Mouse (Mus musculus): ENCODE measurements at regions not wholly inside any gene's neighbourhood (a gene's known extent, or its start where the extent isn't known, plus 50 kb on each side); places are given as distances from the start of the nearest gene placed in this dataset.
A peak's percentile ranks its signal among the peaks of the same experiment; 100 is the strongest.

DNA sequence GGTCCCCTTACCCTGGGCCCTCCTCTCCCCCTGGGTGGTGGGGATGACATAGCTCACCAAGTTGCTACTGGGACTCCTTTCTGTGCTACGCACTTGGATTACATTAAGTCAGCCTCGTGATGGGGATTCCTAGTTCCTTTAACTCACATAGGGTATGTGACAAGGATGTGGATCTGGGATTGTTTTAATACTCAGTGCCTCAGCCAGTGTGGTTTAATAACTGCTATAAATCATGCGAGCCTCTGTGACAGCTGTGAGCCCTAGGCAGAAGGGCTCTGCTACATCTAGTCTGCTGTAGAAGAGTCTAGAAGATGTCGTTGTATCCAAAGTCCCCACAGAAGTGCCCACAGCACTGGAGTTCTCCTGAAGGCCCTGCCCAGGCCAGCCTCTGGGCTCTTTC lies 796.5 kb upstream of the Car8 start:
- peaks cover 22% of the 10 kb centered on the region for H3K4me1 ChIP-seq
- no peak overlapping the region for H3K27ac ChIP-seq
- no peak for DNase-seq (ENCODE audit: low spot score)
- no peaks in the 10 kb centered on the region for H3K9me3 ChIP-seq (replicated peaks)
- no peak overlapping the region for H3K4me3 ChIP-seq
- WGBS, result 79% methylated on average over 4 of the region's 4 CpGs
- H3K27me3 ChIP-seq (ENCODE audit: low read depth, poor library complexity, severe bottlenecking), result no peaks in the 10 kb centered on the region; the same call in 1 of the 2 replicates
- no peaks in the 10 kb centered on the region for H3K36me3 ChIP-seq

DNA sequence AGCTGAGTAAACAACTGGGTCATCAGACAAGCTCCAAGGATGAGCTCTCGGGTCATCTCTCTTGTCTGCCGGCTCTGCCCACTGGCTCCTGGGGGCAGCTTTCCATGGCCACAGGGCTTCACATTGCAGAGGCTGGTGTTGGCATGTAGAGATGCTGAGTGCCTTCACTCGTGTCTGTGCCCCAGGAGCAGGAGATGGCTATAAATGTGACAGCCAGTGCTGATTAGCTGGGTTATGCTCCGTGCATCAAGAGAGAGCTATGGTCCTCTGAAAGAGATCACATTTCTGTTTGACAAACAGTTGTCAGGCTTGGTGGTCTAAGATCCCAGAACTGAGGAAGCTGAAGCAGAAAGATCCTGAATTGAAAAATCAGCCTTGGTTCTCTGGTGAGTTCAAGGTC lies 795.4 kb upstream of the Car8 start:
- H3K4me3 ChIP-seq, result no peak overlapping the region
- H3K9me3 ChIP-seq (replicated peaks), result no peaks in the 10 kb centered on the region
- H3K27ac ChIP-seq, result no peak overlapping the region
- no peaks in the 10 kb centered on the region; the same call in 1 of the 2 replicates for H3K27me3 ChIP-seq (ENCODE audit: low read depth, poor library complexity, severe bottlenecking)
- no peak for DNase-seq (ENCODE audit: low spot score)
- peaks cover 23% of the 10 kb centered on the region for H3K4me1 ChIP-seq
- 34% methylated on average over 4 of the region's 4 CpGs for WGBS
- no peaks in the 10 kb centered on the region for H3K36me3 ChIP-seq

DNA sequence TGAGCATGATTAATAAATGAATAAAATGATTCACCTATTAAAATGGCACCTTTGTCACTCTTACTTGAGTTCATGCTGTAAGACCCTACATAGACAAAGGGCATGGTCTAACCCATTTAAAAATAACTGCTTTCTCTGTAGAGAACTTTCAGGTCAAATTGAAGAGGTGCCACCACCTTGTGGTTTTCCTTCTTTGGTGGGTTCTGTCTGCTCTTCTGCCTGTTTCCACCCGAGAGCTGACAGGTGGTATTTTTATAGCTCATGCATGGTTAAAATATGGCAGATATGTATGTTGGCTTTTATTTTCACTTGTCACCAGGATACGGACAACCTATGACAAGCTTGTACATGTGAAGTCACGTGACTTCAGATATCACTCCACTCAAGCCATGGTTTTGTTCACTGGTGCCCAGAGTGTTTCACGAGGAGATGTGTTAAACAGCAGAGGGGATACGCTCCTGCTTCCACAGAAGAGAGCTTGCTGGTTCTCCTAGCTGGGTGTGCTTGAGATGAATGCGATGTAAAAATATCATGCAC lies 794.3 kb upstream of the Car8 start:
- no peak overlapping the region for H3K4me3 ChIP-seq
- no peak for DNase-seq (ENCODE audit: low spot score)
- H3K27ac ChIP-seq, result no peak overlapping the region
- H3K4me1 ChIP-seq, result peaks cover 34% of the 10 kb centered on the region
- H3K27me3 ChIP-seq (ENCODE audit: low read depth, poor library complexity, severe bottlenecking), result no peaks in the 10 kb centered on the region; the same call in 1 of the 2 replicates
- H3K36me3 ChIP-seq, result no peaks in the 10 kb centered on the region
- H3K9me3 ChIP-seq (replicated peaks), result no peaks in the 10 kb centered on the region
- 91% methylated on average over 6 of the region's 6 CpGs for WGBS

DNA sequence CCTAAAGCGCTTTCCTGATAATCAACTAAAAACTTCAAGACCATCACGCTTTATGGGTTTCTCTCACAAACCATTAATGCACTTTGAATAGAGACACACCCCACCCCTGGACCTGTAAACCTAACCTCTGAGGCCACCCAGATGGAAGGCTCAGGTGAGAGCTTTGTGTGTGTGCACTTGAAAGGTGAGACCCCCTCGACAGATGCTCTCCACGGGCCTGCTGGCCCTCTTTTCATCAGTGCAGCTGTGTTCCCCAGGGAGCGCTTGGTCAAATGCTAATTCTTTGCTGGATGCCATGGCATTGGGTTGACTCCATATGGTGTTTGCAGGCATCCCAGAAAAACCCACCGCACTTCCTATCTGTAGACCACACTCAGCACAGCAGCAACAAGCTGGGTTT lies 792.8 kb upstream of the Car8 start:
- WGBS, result 51% methylated on average over 6 of the region's 6 CpGs

DNA sequence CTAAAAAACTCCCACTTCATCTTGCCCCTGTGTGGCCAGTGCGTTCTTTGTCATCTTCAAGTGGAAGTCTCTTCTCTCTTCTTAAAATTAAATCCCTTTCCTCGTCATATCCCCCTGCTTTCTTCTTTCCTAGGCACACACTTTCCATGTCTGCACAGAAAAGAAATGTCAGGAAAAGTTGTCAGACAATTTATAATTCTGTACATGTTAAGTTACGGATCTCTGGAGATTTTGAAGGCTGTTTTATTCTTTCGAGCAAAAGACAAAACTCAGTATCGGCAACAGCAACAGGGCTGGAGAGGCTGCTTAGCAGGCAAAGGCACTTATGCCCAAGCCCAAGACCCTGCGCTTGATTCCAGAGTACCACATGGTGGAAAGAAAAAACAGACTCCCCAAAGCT lies 790.1 kb upstream of the Car8 start:
- 24% methylated on average over 6 of the region's 6 CpGs for WGBS
- H3K4me1 ChIP-seq, result peaks cover 41% of the 10 kb centered on the region
- no peaks in the 10 kb centered on the region for H3K36me3 ChIP-seq
- H3K27ac ChIP-seq, result peak overlapping the region; percentile 82
- H3K9me3 ChIP-seq (replicated peaks), result no peaks in the 10 kb centered on the region
- no peaks in the 10 kb centered on the region; the same call in 1 of the 2 replicates for H3K27me3 ChIP-seq (ENCODE audit: low read depth, poor library complexity, severe bottlenecking)
- peak overlapping the region; percentile 56 for H3K4me3 ChIP-seq
- no peak for DNase-seq (ENCODE audit: low spot score)

More for the DNA sequence above, 792.8 kb upstream of the Car8 start:
- Histone ChIP-seq H3K27me3 (ENCODE audit: low read depth, poor library complexity, severe bottlenecking) (no peaks in the 10 kb centered on the region; the same call in 1 of the 2 replicates), H3K4me1 (peaks cover 48% of the 10 kb centered on the region), H3K4me3 (no peak overlapping the region), H3K27ac (no peak overlapping the region), H3K36me3 (no peaks in the 10 kb centered on the region), H3K9me3 (replicated peaks) (no peaks in the 10 kb centered on the region)
- DNase-seq (ENCODE audit: low spot score), result no peak

DNA sequence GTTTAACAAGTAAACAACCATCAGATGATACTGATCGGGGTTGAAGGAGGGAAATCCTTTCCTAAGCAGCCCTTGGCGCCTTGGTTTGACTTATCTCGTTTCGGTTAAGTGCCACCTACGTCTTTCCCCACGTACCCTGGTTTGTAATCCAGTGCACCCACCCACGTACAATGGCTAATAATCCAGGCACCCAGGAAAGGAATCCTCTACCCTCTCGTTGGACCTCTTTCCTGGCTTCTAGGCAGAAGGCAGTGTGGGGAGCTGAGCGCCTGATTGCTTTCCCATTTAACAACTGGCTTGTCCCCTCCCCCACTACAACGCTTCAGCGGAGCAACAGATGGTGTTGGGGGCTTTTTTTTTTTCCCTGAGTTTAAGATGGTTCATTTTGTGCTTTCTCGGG lies 789.6 kb upstream of the Car8 start:
- H3K36me3 ChIP-seq, result no peaks in the 10 kb centered on the region
- H3K9me3 ChIP-seq (replicated peaks), result no peaks in the 10 kb centered on the region
- peak overlapping the region; percentile 56 for H3K4me3 ChIP-seq
- peak; percentile 58 for DNase-seq (ENCODE audit: low spot score)
- peak overlapping the region; percentile 82 for H3K27ac ChIP-seq
- H3K4me1 ChIP-seq, result peaks cover 41% of the 10 kb centered on the region
- WGBS, result 1% methylated on average over 12 of the region's 12 CpGs
- H3K27me3 ChIP-seq (ENCODE audit: low read depth, poor library complexity, severe bottlenecking), result no peaks in the 10 kb centered on the region; the same call in 1 of the 2 replicates

DNA sequence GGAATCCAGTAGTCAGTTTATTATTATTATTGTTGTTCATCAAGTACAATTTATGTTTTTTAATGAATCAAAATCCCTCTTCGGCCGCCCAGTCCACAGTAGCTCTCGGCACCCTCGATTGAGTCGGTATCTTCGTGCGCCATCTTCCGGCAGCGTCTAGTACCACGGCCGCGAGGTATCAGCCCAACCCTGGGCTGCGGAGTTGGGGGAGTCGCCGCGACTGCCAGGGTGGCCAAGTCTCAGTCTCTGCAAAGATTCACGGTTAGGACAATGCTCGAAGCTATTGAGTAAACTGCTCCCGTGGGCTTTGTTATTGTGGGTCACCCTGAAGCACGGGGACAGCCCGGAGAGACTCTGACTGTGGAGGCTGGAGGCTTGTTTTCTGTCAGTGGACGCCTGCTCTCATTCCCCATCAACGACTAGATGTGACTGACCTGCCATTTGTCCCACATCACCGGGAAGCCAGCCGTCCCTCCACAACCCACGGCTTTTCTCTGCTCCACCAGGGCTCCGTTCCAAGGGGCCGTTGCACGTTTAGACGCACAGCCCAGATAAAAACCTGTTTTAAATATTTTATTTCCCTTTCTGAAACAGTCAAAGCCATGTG lies 789.1 kb upstream of the Car8 start:
- peaks cover 3% of the 10 kb centered on the region; the same call in 1 of the 2 replicates for H3K27me3 ChIP-seq (ENCODE audit: low read depth, poor library complexity, severe bottlenecking)
- peak overlapping the region; percentile 82 for H3K27ac ChIP-seq
- under 1% methylated on average over 30 of the region's 30 CpGs for WGBS
- H3K4me1 ChIP-seq, result peaks cover 41% of the 10 kb centered on the region
- H3K36me3 ChIP-seq, result no peaks in the 10 kb centered on the region
- peak overlapping the region; percentile 56 for H3K4me3 ChIP-seq
- H3K9me3 ChIP-seq (replicated peaks), result no peaks in the 10 kb centered on the region
- peak; percentile 92 for DNase-seq (ENCODE audit: low spot score)

DNA sequence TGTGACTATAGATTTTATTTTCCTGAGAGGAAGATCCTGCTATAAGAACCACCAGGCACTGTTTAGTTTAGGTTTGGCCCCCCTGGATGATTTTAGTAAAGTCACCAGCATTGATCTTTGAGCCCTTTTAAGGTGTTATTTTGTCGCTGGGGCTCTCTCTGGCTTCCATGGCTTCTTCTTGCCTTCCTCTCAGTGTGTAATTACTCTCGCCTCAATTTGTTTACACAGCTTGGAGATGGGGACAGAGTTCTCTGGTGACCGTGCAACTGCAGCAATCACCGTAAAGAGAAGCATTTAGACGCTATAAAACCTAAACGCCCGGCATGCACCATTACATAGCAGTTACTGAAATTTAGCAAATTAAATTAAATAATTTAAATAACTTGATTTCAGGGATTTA lies 788.5 kb upstream of the Car8 start:
- WGBS, result 5% methylated on average over 7 of the region's 7 CpGs
- H3K4me3 ChIP-seq, result peak overlapping the region; percentile 56
- peaks cover 41% of the 10 kb centered on the region for H3K4me1 ChIP-seq
- no peaks in the 10 kb centered on the region for H3K36me3 ChIP-seq
- DNase-seq (ENCODE audit: low spot score), result no peak
- peak overlapping the region; percentile 47; the same call in 1 of the 2 replicates for H3K27ac ChIP-seq
- H3K27me3 ChIP-seq (ENCODE audit: low read depth, poor library complexity, severe bottlenecking), result peaks cover 7% of the 10 kb centered on the region; the same call in 1 of the 2 replicates
- H3K9me3 ChIP-seq (replicated peaks), result no peaks in the 10 kb centered on the region

DNA sequence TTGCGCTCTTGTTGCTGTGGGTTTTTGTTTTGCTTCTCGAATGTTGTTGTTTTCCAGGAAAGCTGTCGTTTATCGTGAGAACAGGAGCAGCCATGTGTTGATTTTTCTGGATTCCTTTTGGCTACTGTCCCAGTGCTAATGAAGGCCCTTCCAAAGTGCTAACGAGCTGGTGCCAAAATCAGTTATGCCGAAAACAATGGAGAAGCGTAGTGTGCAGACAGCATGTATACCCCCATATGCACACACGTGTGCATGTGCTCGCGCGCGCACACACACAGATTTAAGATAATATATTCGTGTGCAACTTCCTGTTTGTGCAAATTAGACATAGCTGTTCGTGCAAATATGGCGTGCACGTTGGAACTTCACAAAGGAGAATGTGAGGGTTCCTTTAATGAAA lies 788.0 kb upstream of the Car8 start:
- no peak for DNase-seq (ENCODE audit: low spot score)
- Histone ChIP-seq H3K27me3 (ENCODE audit: low read depth, poor library complexity, severe bottlenecking) (peaks cover 7% of the 10 kb centered on the region; the same call in 1 of the 2 replicates), H3K4me1 (peaks cover 40% of the 10 kb centered on the region), H3K36me3 (no peaks in the 10 kb centered on the region), H3K27ac (no peak overlapping the region), H3K9me3 (replicated peaks) (no peaks in the 10 kb centered on the region), H3K4me3 (no peak overlapping the region)
- WGBS, result 79% methylated on average over 16 of the region's 16 CpGs

DNA sequence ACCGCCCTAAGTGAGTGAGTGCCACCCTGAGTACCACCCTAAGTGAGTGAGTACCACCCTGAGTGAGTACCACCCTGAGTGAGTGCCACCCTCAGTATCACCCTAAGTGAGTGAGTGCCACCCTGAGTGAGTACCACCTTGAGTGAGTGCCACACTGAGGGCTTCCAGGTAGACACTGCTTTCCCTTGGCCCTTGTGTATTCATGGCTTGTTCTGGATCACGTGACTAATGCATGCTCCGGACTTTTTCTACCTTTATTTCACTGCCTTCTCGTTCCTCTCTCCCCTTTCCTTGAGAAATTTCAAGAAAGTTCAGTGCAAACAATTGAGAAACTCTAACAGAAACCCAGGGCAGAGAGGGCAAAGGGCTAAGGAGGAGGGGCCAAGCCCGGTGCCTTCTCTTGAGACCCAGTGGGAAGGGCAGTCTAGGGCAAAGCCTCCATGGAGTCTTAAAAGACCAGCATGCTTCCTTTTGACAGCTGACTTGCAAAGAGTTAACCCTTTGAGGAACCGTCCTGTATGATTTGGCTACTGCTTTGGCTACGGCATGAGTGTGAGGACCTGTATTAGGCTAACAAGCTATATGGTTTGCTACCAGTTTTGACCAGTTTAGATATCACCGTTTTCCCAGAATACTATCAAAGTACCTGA lies 787.1 kb upstream of the Car8 start:
- Histone ChIP-seq H3K4me1 (peaks cover 36% of the 10 kb centered on the region), H3K27ac (no peak overlapping the region), H3K36me3 (no peaks in the 10 kb centered on the region), H3K9me3 (replicated peaks) (no peaks in the 10 kb centered on the region), H3K4me3 (no peak overlapping the region), H3K27me3 (ENCODE audit: low read depth, poor library complexity, severe bottlenecking) (peaks cover 7% of the 10 kb centered on the region; the same call in 1 of the 2 replicates)
- DNase-seq (ENCODE audit: low spot score), result no peak
- 73% methylated on average over 8 of the region's 8 CpGs for WGBS

DNA sequence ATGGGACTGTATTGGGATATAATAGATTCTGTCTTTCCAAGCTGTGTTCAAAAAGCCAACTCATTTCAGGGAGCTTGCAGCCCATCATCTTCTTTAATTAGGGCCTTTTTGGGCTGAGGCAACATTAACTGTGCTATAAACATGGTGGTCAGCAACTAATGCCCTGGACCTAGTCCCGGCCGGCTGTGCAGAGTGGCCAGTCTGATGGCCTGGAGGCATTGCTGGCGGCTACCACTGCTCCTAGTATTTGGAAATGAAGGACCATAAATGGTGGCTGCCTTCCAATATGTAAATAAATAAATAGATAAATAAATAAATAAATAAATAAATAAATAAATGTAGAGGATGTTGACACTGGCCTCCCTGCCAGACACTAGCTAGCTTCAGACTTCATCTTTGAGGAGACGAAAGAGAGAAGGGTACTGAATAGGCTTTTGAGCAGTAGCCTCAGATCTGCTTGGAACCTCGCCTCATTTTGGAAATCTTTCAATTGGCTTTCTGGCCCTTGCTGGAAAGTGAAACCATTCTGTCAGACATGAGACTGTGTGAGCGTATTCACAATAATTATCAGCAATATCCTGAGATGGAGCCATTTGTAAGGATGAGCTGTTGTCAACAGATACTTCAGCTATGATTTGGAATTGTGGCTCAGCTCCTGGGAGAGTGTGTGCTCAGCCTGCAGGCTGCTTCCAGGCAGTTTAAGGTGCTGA lies 785.5 kb upstream of the Car8 start:
- Histone ChIP-seq H3K4me1 (peaks cover 47% of the 10 kb centered on the region), H3K36me3 (no peaks in the 10 kb centered on the region), H3K9me3 (replicated peaks) (no peaks in the 10 kb centered on the region), H3K4me3 (no peak overlapping the region), H3K27me3 (ENCODE audit: low read depth, poor library complexity, severe bottlenecking) (peaks cover 7% of the 10 kb centered on the region; the same call in 1 of the 2 replicates), H3K27ac (no peak overlapping the region)
- DNase-seq (ENCODE audit: low spot score), result no peak
- WGBS, result 85% methylated on average over 6 of the region's 6 CpGs

DNA sequence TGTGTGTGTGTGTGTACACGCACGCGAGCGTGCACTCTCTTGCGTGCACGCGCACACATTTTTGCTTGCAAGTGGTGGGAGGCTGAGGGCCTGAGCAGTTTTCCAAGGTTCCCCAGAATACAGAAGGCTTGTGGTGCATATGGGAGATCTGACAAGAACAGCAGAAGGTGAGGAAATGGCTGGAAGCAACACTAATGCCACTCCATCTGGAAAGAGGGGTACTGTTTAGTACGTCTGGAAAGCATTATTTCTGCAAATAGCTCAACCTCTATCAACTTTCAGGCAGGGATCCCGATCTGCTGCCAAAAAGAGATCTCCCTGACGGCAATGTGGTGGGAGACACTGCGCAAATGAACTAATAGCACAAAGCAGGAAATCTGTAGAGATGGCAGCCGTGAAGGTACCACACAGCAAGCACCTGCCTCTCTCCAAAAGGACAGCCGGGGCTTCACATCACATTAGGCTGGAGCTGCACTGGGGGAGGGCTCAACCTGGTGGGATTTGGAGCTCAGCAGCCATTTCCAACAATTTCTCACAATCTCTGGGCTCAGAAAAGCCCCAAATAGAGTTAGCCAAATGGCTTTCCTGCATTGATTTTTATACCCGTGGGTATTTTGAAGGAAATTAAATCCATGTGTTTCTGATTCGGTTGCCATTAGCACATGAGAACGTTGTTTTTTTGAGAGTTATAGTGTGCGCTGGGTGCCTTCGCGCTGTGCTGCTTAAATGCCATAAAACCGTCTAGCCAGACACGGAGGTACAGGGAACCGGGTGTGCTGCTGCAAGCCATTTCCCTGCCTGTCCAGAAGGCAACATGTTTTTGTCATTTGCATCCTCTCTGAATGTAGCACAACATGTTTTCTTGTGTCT lies 780.6 kb upstream of the Car8 start:
- H3K27ac ChIP-seq, result peak overlapping the region; percentile 73
- 44% methylated on average over 22 of the region's 22 CpGs for WGBS
- no peaks in the 10 kb centered on the region for H3K9me3 ChIP-seq (replicated peaks)
- DNase-seq (ENCODE audit: low spot score), result peak; percentile 52
- H3K27me3 ChIP-seq (ENCODE audit: low read depth, poor library complexity, severe bottlenecking), result peaks cover 13% of the 10 kb centered on the region; the same call in 1 of the 2 replicates
- no peaks in the 10 kb centered on the region for H3K36me3 ChIP-seq
- peaks cover 46% of the 10 kb centered on the region for H3K4me1 ChIP-seq
- H3K4me3 ChIP-seq, result peak overlapping the region; percentile 33
